Mouse (Mus musculus) small intestine, adult 2 months (tissue): ENCODE results near the gene Spo11. TPM values are rescaled to one million over a fixed set of nuclear protein-coding genes. Genes with fewer than 3 reads are reported as not detected.

Source experiments
- H3K27ac ChIP-seq: fragments of 200-500 bp; 2 replicates; pipeline ENCODE4 v1.5.1; 2012; ENCODE audit warnings: low read depth, low read length, control low read depth, inconsistent platforms; ENCODE audit not compliant: insufficient read depth
- H3K27me3 ChIP-seq: fragments of 200-500 bp; 2 replicates; pipeline ENCODE4 v1.6.1; 2012; ENCODE audit warnings: mild to moderate bottlenecking, moderate library complexity, low read length, inconsistent platforms; ENCODE audit not compliant: control insufficient read depth, insufficient read depth
- H3K36me3 ChIP-seq: fragments of 200-500 bp; 2 replicates; pipeline ENCODE4 v1.6.1; 2012; ENCODE audit warnings: mild to moderate bottlenecking, low read length, control low read depth, inconsistent platforms; ENCODE audit not compliant: control insufficient read depth, insufficient read depth
- H3K4me1 ChIP-seq: fragments of 200-500 bp; 2 replicates; pipeline ENCODE4 v1.6.1; 2012; ENCODE audit warnings: low read length, inconsistent platforms, mixed read lengths; ENCODE audit not compliant: control insufficient read depth, insufficient read depth, insufficient read length
- H3K4me3 ChIP-seq: fragments of 200-500 bp; 2 replicates; pipeline ENCODE4 v1.5.1; 2012; ENCODE audit warnings: low read depth, mild to moderate bottlenecking, control low read depth, inconsistent platforms, low read length, moderate library complexity
- CTCF ChIP-seq: fragments of 200-500 bp; IDR thresholded peaks from 2 replicates; pipeline ENCODE4 v1.5.1; 2012; ENCODE audit warnings: low read depth, mild to moderate bottlenecking, control low read depth, inconsistent platforms, low read length, moderate library complexity, mixed read lengths; ENCODE audit not compliant: insufficient replicate concordance, insufficient read length; ENCODE audit errors: extremely low read depth
- POLR2A ChIP-seq: fragments of 200-500 bp; IDR thresholded peaks from 2 replicates; pipeline ENCODE4 v1.6.1; 2012; ENCODE audit warnings: low read depth, mild to moderate bottlenecking, control low read depth, inconsistent platforms, low read length, moderate library complexity
- WGBS: fragments of 180-500 bp; shearing (Covaris S2); methylation state at CpG from one replicate; pipeline ENCODE4 v1.1.7; 2018; 5-methylcytosine and 5-hydroxymethylcytosine counted together
- polyA plus RNA-seq: library from polyadenylated mRNA; depleted of rRNA; stranded (reverse); fragments of >200 nt; gene quantifications from 2 replicates; pipeline ENCODE4 v1.2.3, GENCODE M21; 2012

Spo11 gene
- polyA plus RNA-seq, 1 experiment = 0.25 TPM

- peaks cover 11% of the 10 kb centered on the region for H3K27me3 ChIP-seq
- no peak overlapping the region for H3K4me3 ChIP-seq
- peaks cover 9% of the 10 kb centered on the region for H3K4me1 ChIP-seq
- WGBS = 87% methylated on average over 12 of the region's 12 CpGs
- no peaks in the 10 kb centered on the region for H3K36me3 ChIP-seq
- no peak overlapping the region for H3K27ac ChIP-seq
- TF ChIP-seq POLR2A (no peak), CTCF (no peak)
These were observed 41.5 kb upstream of the Spo11 start for GRCm38 (mm10) chr2:172935776-172936562.

- WGBS = 89% methylated on average over 5 of the region's 5 CpGs
These were observed 40.7 kb upstream of the Spo11 start for GRCm38 (mm10) chr2:172936844-172937243.

GRCm38 (mm10) chr2:172937326-172938190, 39.9 kb upstream of the Spo11 start:
- Histone ChIP-seq H3K4me3 (no peak overlapping the region), H3K27ac (peak overlapping the region; percentile 7; the same call in 1 of the 2 replicates), H3K27me3 (peaks cover 11% of the 10 kb centered on the region), H3K4me1 (peaks cover 9% of the 10 kb centered on the region), H3K36me3 (no peaks in the 10 kb centered on the region)
- 44% methylated on average over 12 of the region's 12 CpGs for WGBS
- TF ChIP-seq CTCF (no peak), POLR2A (no peak)

More at GRCm38 (mm10) chr2:172936844-172937243, 40.7 kb upstream of the Spo11 start:
- Histone ChIP-seq H3K4me1 (peaks cover 9% of the 10 kb centered on the region), H3K27me3 (peaks cover 11% of the 10 kb centered on the region), H3K36me3 (no peaks in the 10 kb centered on the region), H3K27ac (peak overlapping the region; percentile 8; the same call in 1 of the 2 replicates), H3K4me3 (no peak overlapping the region)
- TF ChIP-seq POLR2A = no peak

GRCm38 (mm10) chr2:172938761-172939638, 38.5 kb upstream of the Spo11 start:
- WGBS = 1% methylated on average over 57 of the region's 57 CpGs
- H3K36me3 ChIP-seq = no peaks in the 10 kb centered on the region
- H3K27me3 ChIP-seq = peaks cover 11% of the 10 kb centered on the region
- H3K27ac ChIP-seq = 0 out of 2 replicates have a peak overlapping the region, but pooled peaks have one; percentile 10
- no peak for TF ChIP-seq CTCF
- no peak for TF ChIP-seq POLR2A
- peaks cover 9% of the 10 kb centered on the region for H3K4me1 ChIP-seq
- H3K4me3 ChIP-seq = peak overlapping the region; percentile 74

- Histone ChIP-seq H3K36me3 (no peaks in the 10 kb centered on the region), H3K4me3 (peak overlapping the region; percentile 74), H3K4me1 (peaks cover 9% of the 10 kb centered on the region), H3K27ac (0 out of 2 replicates have a peak overlapping the region, but pooled peaks have one; percentile 1), H3K27me3 (peaks cover 11% of the 10 kb centered on the region)
- under 1% methylated on average over 26 of the region's 26 CpGs for WGBS
- TF ChIP-seq POLR2A = no peak
- TF ChIP-seq CTCF = no peak
These were observed 37.9 kb upstream of the Spo11 start for GRCm38 (mm10) chr2:172939639-172940002.

GRCm38 (mm10) chr2:172940003-172940798, 37.3 kb upstream of the Spo11 start, which contains the start of gene Bmp7:
Bmp7 (minus strand) TSS chr2:172940321.
- H3K36me3 ChIP-seq = no peaks in the 10 kb centered on the region
- WGBS = under 1% methylated on average over 82 of the region's 82 CpGs
- H3K4me3 ChIP-seq = peak within 1 kb of the TSS; percentile 74
- 0 out of 2 replicates have a peak within 1 kb of the TSS, but pooled peaks have one; percentile 10 for H3K27ac ChIP-seq
- H3K4me1 ChIP-seq = peaks cover 9% of the 10 kb centered on the region
- no peak; the same call in 1 of the 2 replicates for TF ChIP-seq POLR2A
- TF ChIP-seq CTCF = no peak
- H3K27me3 ChIP-seq = peaks cover 11% of the 10 kb centered on the region
